Mouse (Mus musculus) heart, adult 18-20 months (tissue): Measurements from ENCODE around the gene Wipf3. TPM values are rescaled to one million over a fixed set of nuclear protein-coding genes. Genes with fewer than 3 reads are reported as not detected.

Experiments used
- DNase-seq, 2 experiments: peaks; one replicate each; pipeline ENCODE4 v3.0.0; 2021 to 2022; ENCODE audit warnings: mixed read lengths in 1 of 2
- total RNA-seq, 2 experiments: library from RNA; stranded (reverse); gene quantifications; 2 replicates each; pipeline ENCODE4 v1.2.3; 2021

Wipf3 gene
- total RNA-seq, 2 experiments from 2014 or later, result 28.6 to 32.7 TPM

- DNase-seq, result no peak
These were observed 2.8 kb downstream of the Wipf3 start for GRCm38 (mm10) chr6:54432191-54432590.

- DNase-seq, result no peak
These were observed 3.6 kb downstream of the Wipf3 start for GRCm38 (mm10) chr6:54432806-54433545.

GRCm38 (mm10) chr6:54434171-54434570 lies 4.8 kb downstream of the Wipf3 start:
- no peak for DNase-seq

- no peak for DNase-seq
These were observed 6.3 kb downstream of the Wipf3 start for GRCm38 (mm10) chr6:54435663-54436062.

GRCm38 (mm10) chr6:54436286-54436685 lies 6.9 kb downstream of the Wipf3 start:
- no peak for DNase-seq

GRCm38 (mm10) chr6:54438510-54438909 lies 9.1 kb downstream of the Wipf3 start:
- no peak for DNase-seq

- no peak for DNase-seq
These were observed 11.3 kb downstream of the Wipf3 start for GRCm38 (mm10) chr6:54440658-54441057.

GRCm38 (mm10) chr6:54443657-54444056 lies 14.3 kb downstream of the Wipf3 start:
- no peak for DNase-seq

- DNase-seq, result peak in 1 of 2 experiments; percentile 18
These were observed 14.7 kb downstream of the Wipf3 start for GRCm38 (mm10) chr6:54444086-54444485.

- no peak for DNase-seq
These were observed 15.9 kb downstream of the Wipf3 start for GRCm38 (mm10) chr6:54445249-54445818.

- DNase-seq, result no peak
These were observed 17.9 kb downstream of the Wipf3 start for GRCm38 (mm10) chr6:54447353-54447752.

GRCm38 (mm10) chr6:54459661-54460060 lies 30.3 kb downstream of the Wipf3 start:
- no peak for DNase-seq

GRCm38 (mm10) chr6:54460172-54460914 lies 30.9 kb downstream of the Wipf3 start:
- DNase-seq, result no peak

GRCm38 (mm10) chr6:54460915-54461671 lies 31.7 kb downstream of the Wipf3 start:
- peak; percentile 62 to 67 for DNase-seq

- DNase-seq, result no peak
These were observed 33.4 kb downstream of the Wipf3 start for GRCm38 (mm10) chr6:54462766-54463165.

GRCm38 (mm10) chr6:54463701-54464458 lies 34.5 kb downstream of the Wipf3 start:
- DNase-seq, result peak in 1 of 2 experiments; percentile 63

GRCm38 (mm10) chr6:54464926-54465325 lies 35.5 kb downstream of the Wipf3 start:
- DNase-seq, result no peak

- peak in 1 of 2 experiments; percentile 42 for DNase-seq
These were observed 38.0 kb downstream of the Wipf3 start for GRCm38 (mm10) chr6:54467371-54467770.

GRCm38 (mm10) chr6:54471866-54472265 lies 42.5 kb downstream of the Wipf3 start:
- DNase-seq, result peak; percentile 71 to 75

GRCm38 (mm10) chr6:54472846-54473715 lies 43.7 kb downstream of the Wipf3 start:
- DNase-seq, result peak in 1 of 2 experiments; percentile 49
